Mouse (Mus musculus) kidney, postnatal 10 days (tissue): ENCODE measurements around the gene Gstm2.
A peak's percentile ranks its signal among the peaks of the same experiment; 100 is the strongest.

Experiments used
- DNase-seq: peaks from one replicate; pipeline ENCODE4 v3.0.0; 2021; ENCODE audit warnings: mixed read lengths

The Gstm2 gene

GRCm38 (mm10) chr3:107940524-107940923, 45.7 kb downstream of the Gstm2 start:
- no peak for DNase-seq

- DNase-seq: no peak
Measured at GRCm38 (mm10) chr3:107939830-107940229, 46.4 kb downstream of the Gstm2 start.

GRCm38 (mm10) chr3:107939403-107939802, 46.9 kb downstream of the Gstm2 start:
- DNase-seq: peak; percentile 79

DNA sequence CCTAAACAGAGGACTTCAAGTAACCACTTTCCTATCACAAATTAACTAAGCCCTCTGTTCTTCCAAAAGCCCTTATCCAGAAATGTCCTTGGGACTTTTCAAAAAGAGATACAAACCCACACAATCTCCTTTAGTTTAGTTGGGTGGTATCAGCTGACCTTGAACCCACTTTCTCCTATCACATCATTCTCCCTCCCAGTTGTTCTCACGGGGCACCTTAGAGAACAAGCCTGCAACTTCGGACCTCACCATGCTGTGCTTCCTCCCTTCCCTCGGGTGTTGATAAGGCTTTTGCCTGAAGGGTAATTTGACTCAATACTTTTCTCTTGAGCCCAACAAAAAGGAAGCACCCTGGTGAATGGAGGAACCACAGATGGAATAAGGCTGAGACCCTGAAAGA, 50.4 kb downstream of the Gstm2 start:
- no peak for DNase-seq

DNA sequence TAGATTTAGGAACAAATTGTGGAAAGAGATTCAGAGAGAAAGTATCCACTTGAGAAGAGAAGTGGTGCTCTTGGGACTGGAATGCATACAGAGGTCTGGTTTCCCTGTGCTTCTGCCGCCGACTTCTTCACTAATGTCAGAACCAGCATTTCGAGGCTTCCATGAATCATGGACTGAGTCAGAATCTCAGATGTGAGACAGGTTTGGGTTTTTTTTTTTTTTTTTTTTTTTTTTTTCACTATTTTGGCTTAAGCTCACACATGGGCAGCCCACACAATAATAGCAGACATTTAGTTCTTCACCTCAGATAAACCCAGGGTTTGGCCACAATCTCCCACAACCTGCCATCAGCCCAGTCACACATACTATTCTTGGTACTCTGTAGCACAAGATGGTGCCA, 51.0 kb downstream of the Gstm2 start:
- DNase-seq: no peak

- peak; percentile 27 for DNase-seq
Measured at GRCm38 (mm10) chr3:107932128-107932527, 54.1 kb downstream of the Gstm2 start.
